Mouse (Mus musculus): ENCODE data around the gene Atl2. TPM values are rescaled to one million over a fixed set of nuclear protein-coding genes. Genes with fewer than 3 reads are reported as not detected.
A peak's percentile ranks its signal among the peaks of the same experiment; 100 is the strongest.

The Atl2 gene
- polyA plus RNA-seq (2015; fragmentation: Nextera tagmentation; extraction: Ambion mirVana) = 110 and 112 TPM in 2 replicates

GRCm38 (mm10) chr17:79895911-79896423 is at the start of gene Atl2:
Atl2 (minus strand) TSS chr17:79896123.
- peak within 1 kb of the TSS; percentile 83 for H3K4me2 ChIP-seq (replicated peaks; ENCODE audit: low read depth)
- peak within 1 kb of the TSS; percentile 89 for H3K4me3 ChIP-seq (ENCODE audit: low read depth, low read length)
- under 1% methylated on average over 49 of the region's 51 CpGs for WGBS
- ATAC-seq = peak; percentile 85
- no peaks in the 10 kb centered on the region for H3K4me1 ChIP-seq (replicated peaks; ENCODE audit: control insufficient read depth, insufficient read depth, low read length)
- no peaks in the 10 kb centered on the region for H3K36me3 ChIP-seq (ENCODE audit: control insufficient read depth, insufficient read depth)
- H3K9ac ChIP-seq (ENCODE audit: low read depth, low read length) = peak within 1 kb of the TSS; percentile 100
- peak; percentile 22 for TF ChIP-seq CTCF (IDR thresholded peaks at IDR 0.05; ENCODE audit: low read depth)
- H3K9me3 ChIP-seq (ENCODE audit: control insufficient read depth) = no peaks in the 10 kb centered on the region
- H3K27me3 ChIP-seq (replicated peaks; ENCODE audit: control insufficient read depth, insufficient read depth, low read length) = no peaks in the 10 kb centered on the region
- peak within 1 kb of the TSS; percentile 99 for H3K27ac ChIP-seq (ENCODE audit: low read depth, low read length)

GRCm38 (mm10) chr17:79944851-79945250 is 48.9 kb upstream of the Atl2 start:
- H3K27ac ChIP-seq (ENCODE audit: low read depth, low read length) = no peak overlapping the region
- H3K4me3 ChIP-seq (ENCODE audit: low read depth, low read length) = no peak overlapping the region
- 59% methylated on average over 6 of the region's 6 CpGs for WGBS
- no peaks in the 10 kb centered on the region for H3K36me3 ChIP-seq (ENCODE audit: control insufficient read depth, insufficient read depth)
- no peak overlapping the region for H3K9ac ChIP-seq (ENCODE audit: low read depth, low read length)
- no peak for ATAC-seq
- peaks cover 8% of the 10 kb centered on the region; the same call in 1 of the 2 replicates for H3K4me1 ChIP-seq (replicated peaks; ENCODE audit: control insufficient read depth, insufficient read depth, low read length)
- no peaks in the 10 kb centered on the region for H3K9me3 ChIP-seq (ENCODE audit: control insufficient read depth)
- H3K27me3 ChIP-seq (replicated peaks; ENCODE audit: control insufficient read depth, insufficient read depth, low read length) = no peaks in the 10 kb centered on the region
- H3K4me2 ChIP-seq (replicated peaks; ENCODE audit: low read depth) = no peak overlapping the region
- TF ChIP-seq CTCF (IDR thresholded peaks at IDR 0.05; ENCODE audit: low read depth) = no peak

- Histone ChIP-seq H3K27me3 (replicated peaks; ENCODE audit: control insufficient read depth, insufficient read depth, low read length) (no peaks in the 10 kb centered on the region), H3K9ac (ENCODE audit: low read depth, low read length) (no peak overlapping the region), H3K9me3 (ENCODE audit: control insufficient read depth) (no peaks in the 10 kb centered on the region), H3K27ac (ENCODE audit: low read depth, low read length) (no peak overlapping the region), H3K36me3 (ENCODE audit: control insufficient read depth, insufficient read depth) (no peaks in the 10 kb centered on the region), H3K4me1 (replicated peaks; ENCODE audit: control insufficient read depth, insufficient read depth, low read length) (no peaks in the 10 kb centered on the region; the same call in 1 of the 2 replicates), H3K4me3 (ENCODE audit: low read depth, low read length) (no peak overlapping the region), H3K4me2 (replicated peaks; ENCODE audit: low read depth) (no peak overlapping the region)
- TF ChIP-seq CTCF (IDR thresholded peaks at IDR 0.05; ENCODE audit: low read depth) = no peak
- ATAC-seq = no peak
- 74% methylated on average over 5 of the region's 5 CpGs for WGBS
Measured at GRCm38 (mm10) chr17:79942418-79942817, 46.5 kb upstream of the Atl2 start.

- no peak for TF ChIP-seq CTCF (IDR thresholded peaks at IDR 0.05; ENCODE audit: low read depth)
- Histone ChIP-seq H3K27ac (ENCODE audit: low read depth, low read length) (peak overlapping the region; percentile 87), H3K4me3 (ENCODE audit: low read depth, low read length) (no peak overlapping the region), H3K36me3 (ENCODE audit: control insufficient read depth, insufficient read depth) (no peaks in the 10 kb centered on the region), H3K9me3 (ENCODE audit: control insufficient read depth) (no peaks in the 10 kb centered on the region), H3K4me1 (replicated peaks; ENCODE audit: control insufficient read depth, insufficient read depth, low read length) (no peaks in the 10 kb centered on the region; the same call in 1 of the 2 replicates), H3K4me2 (replicated peaks; ENCODE audit: low read depth) (peak overlapping the region; percentile 30; the same call in 1 of the 2 replicates), H3K9ac (ENCODE audit: low read depth, low read length) (no peak overlapping the region), H3K27me3 (replicated peaks; ENCODE audit: control insufficient read depth, insufficient read depth, low read length) (no peaks in the 10 kb centered on the region)
- 52% methylated on average over 3 of the region's 3 CpGs for WGBS
- peak; percentile 25 for ATAC-seq
Measured at GRCm38 (mm10) chr17:79939133-79939532, 43.2 kb upstream of the Atl2 start.

- WGBS = 53% methylated on average over 10 of the region's 10 CpGs
- TF ChIP-seq CTCF (IDR thresholded peaks at IDR 0.05; ENCODE audit: low read depth) = no peak
- peak; percentile 98 for ATAC-seq
- Histone ChIP-seq H3K9ac (ENCODE audit: low read depth, low read length) (no peak overlapping the region), H3K36me3 (ENCODE audit: control insufficient read depth, insufficient read depth) (no peaks in the 10 kb centered on the region), H3K4me1 (replicated peaks; ENCODE audit: control insufficient read depth, insufficient read depth, low read length) (no peaks in the 10 kb centered on the region; the same call in 1 of the 2 replicates), H3K4me3 (ENCODE audit: low read depth, low read length) (no peak overlapping the region), H3K4me2 (replicated peaks; ENCODE audit: low read depth) (no peak overlapping the region), H3K27ac (ENCODE audit: low read depth, low read length) (peak overlapping the region; percentile 68), H3K27me3 (replicated peaks; ENCODE audit: control insufficient read depth, insufficient read depth, low read length) (no peaks in the 10 kb centered on the region), H3K9me3 (ENCODE audit: control insufficient read depth) (no peaks in the 10 kb centered on the region)
Measured at GRCm38 (mm10) chr17:79937921-79938601, 42.1 kb upstream of the Atl2 start.

GRCm38 (mm10) chr17:79934370-79934769 is 38.4 kb upstream of the Atl2 start:
- Histone ChIP-seq H3K27ac (ENCODE audit: low read depth, low read length) (no peak overlapping the region), H3K4me2 (replicated peaks; ENCODE audit: low read depth) (no peak overlapping the region), H3K4me3 (ENCODE audit: low read depth, low read length) (no peak overlapping the region), H3K9ac (ENCODE audit: low read depth, low read length) (no peak overlapping the region), H3K27me3 (replicated peaks; ENCODE audit: control insufficient read depth, insufficient read depth, low read length) (no peaks in the 10 kb centered on the region), H3K36me3 (ENCODE audit: control insufficient read depth, insufficient read depth) (no peaks in the 10 kb centered on the region), H3K4me1 (replicated peaks; ENCODE audit: control insufficient read depth, insufficient read depth, low read length) (no peaks in the 10 kb centered on the region), H3K9me3 (ENCODE audit: control insufficient read depth) (no peaks in the 10 kb centered on the region)
- no peak for TF ChIP-seq CTCF (IDR thresholded peaks at IDR 0.05; ENCODE audit: low read depth)
- ATAC-seq = no peak
- 92% methylated on average over 15 of the region's 15 CpGs for WGBS
